Mouse (Mus musculus): ENCODE results near the gene Nudt1. TPM values are rescaled to one million over a fixed set of nuclear protein-coding genes. Genes with fewer than 3 reads are reported as not detected.

Nudt1 gene
- total RNA-seq, 2 experiments from 2014 or later = 31.3 to 58.7 TPM

DNA sequence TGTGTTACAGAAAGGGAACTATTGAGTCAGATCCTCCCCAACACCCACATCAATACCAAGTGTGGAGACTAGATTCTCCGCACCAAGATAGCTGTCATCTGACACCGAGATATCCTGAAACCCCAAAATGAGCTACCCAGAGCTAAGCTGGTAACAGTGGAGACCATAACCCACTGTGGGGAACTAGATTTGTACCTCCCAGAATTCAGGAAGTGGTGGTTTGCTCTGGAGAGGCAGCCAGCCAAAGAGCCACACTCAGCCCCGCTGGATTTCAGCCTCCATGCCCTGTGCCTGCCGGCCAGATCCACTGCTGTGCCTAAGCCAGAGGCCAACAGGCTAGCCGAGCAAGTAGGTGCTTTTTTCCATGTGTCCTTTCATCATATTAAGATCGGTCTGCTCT lies 57.8 kb downstream of the Nudt1 start:
- peak; percentile 79 for ATAC-seq (replicated peaks; ENCODE audit: poor library complexity)

DNA sequence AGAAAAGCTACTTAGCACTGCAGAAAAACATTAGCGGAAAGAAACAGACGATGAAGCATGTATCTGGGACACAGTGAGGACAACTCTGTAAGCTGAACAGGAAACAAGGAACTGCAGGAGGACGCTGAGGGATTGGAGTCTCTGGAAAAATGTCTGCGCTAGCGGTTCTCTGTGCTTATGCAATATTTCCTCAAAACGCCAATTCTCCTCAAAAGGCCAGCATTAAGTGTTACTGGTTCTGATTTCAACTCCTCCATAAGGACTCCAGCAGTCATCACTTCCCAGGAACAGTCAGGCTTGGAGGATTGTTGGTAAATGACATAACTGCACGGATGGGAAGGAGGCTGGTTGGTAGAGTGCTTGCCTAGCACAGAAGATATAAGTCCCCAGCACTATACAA lies 59.7 kb downstream of the Nudt1 start:
- no peak for ATAC-seq (replicated peaks; ENCODE audit: poor library complexity)

DNA sequence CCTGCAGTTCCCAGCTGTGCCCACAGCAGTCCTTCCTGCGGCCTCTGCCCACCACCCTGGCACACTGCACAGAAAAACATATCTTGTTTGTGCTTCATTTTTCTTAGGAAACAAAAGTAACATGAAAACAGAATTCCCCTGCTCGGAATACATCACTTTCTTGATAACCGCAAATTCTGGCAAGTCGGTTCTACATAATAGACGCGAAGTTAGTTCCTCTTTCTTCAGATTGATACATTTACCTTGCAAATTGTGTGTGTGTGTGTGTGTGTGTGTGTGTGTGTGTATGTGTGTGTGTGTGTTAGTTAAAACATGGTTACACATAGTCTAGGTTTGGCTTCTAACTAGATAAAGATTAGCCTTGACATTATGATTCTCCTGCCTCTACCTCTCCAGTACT lies 61.2 kb downstream of the Nudt1 start:
- no peak for ATAC-seq (replicated peaks; ENCODE audit: poor library complexity)

DNA sequence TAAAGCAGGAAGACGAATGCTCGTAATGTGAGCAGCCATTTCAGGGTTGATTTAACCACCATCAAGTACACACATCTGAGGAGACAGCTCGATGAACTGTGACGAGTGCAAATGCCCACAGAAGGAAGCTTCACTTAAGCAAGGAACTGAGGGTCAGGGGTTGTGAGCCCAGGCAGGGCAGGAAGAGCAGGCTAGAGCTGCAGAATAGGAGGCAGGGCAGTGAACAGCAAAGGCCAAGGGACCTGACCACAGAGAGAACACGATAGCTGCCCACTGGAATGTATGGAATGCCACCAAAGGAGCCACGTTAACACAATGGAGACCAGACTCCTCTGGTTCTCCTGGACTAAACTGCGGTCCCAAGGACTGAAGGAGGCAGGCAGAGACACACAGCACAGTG lies 62.1 kb downstream of the Nudt1 start:
- ATAC-seq (replicated peaks; ENCODE audit: poor library complexity) = no peak

DNA sequence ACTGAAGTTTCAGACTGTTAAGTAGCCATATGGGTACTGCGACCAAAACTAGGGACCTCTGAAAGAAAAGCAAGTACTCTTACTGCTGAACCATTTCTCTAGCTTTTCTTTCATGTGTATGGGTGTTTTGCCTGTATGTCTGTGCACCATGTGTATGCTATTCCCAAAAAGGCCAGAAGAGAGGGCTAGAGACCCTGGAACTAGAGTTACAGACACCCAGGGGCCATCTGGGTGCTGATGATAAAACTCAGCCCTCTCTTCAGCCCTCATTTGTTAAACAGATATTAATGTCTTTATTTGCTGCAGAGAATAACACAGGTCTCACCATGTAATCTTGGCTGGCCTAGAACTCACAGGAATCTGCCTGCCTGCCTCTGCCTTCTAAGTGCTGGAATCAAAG lies 63.0 kb downstream of the Nudt1 start:
- ATAC-seq (replicated peaks; ENCODE audit: poor library complexity) = 0 out of 2 replicates have a peak, but pooled peaks have one; percentile 19

DNA sequence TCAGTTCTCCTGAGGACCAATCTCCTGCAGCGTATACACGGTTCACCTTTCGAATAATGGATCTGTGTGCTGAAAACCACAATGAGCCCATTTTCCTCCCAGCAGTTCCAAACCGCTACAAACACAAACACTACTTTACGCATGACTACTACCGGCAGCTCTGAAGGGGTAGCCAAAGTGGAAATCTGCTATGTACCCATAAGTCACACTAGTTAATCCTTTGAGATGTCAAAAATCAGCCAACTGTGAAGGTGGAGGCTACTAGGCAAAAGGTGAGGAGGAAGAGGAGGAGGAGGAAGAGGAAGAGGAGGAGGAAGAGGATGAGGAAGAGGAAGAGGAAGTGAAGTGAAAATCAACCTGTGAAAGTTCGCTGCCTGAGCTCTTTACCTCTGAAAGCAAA lies 65.8 kb downstream of the Nudt1 start:
- no peak for ATAC-seq (replicated peaks; ENCODE audit: poor library complexity)

Other genes starting within 250 kb of the Nudt1 start
- gene Mad1l1, start 104 bp upstream of the Nudt1 start, total RNA-seq (2015) = 11.2 and 11.8 TPM in 2 replicates
- gene Mad1l1, start 104 bp upstream of the Nudt1 start, total RNA-seq (2017) = 63.1 and 65.3 TPM in 2 replicates
- gene Mrm2, start 10.2 kb downstream of the Nudt1 start, total RNA-seq (2015) = 4.0 and 5.8 TPM in 2 replicates
- 6.7 and 9.6 TPM in 2 replicates for gene Mrm2, start 10.2 kb downstream of the Nudt1 start, total RNA-seq (2017)
- gene Snx8, start 67.6 kb downstream of the Nudt1 start, total RNA-seq (2015) = 5.5 and 8.5 TPM in 2 replicates
- 7.0 and 7.2 TPM in 2 replicates for gene Snx8, start 67.6 kb downstream of the Nudt1 start, total RNA-seq (2017)
- 250 and 268 TPM in 2 replicates for gene Eif3b, start 97.7 kb downstream of the Nudt1 start, total RNA-seq (2015)
- 158 and 226 TPM in 2 replicates for gene Eif3b, start 97.7 kb downstream of the Nudt1 start, total RNA-seq (2017)
- not detected in 2 replicates for gene Gm4869, start 124.0 kb downstream of the Nudt1 start, total RNA-seq (2015)
- not detected in 2 replicates for gene Gm4869, start 124.0 kb downstream of the Nudt1 start, total RNA-seq (2017)
- gene Chst12, start 183.9 kb downstream of the Nudt1 start, total RNA-seq (2015) = 68.5 and 74.5 TPM in 2 replicates
- gene Chst12, start 183.9 kb downstream of the Nudt1 start, total RNA-seq (2017) = 31.4 and 39.4 TPM in 2 replicates
- gene Grifin, start 243.4 kb downstream of the Nudt1 start, total RNA-seq (2015) = not detected in 2 replicates
- not detected in 2 replicates for gene Grifin, start 243.4 kb downstream of the Nudt1 start, total RNA-seq (2017)

Data from megakaryocyte progenitor cell, adult 5-6 weeks (primary cell).